Mouse (Mus musculus) E14TG2a.4 (cell line): ENCODE data around the gene Pcbp2.

Experiments
- CTCF ChIP-seq: conservative IDR thresholded peaks from 2 replicates; pipeline ENCODE4 v1.5.1; 2014; ENCODE audit warnings: low read length
- POU5F1 ChIP-seq: IDR thresholded peaks from 2 replicates; pipeline ENCODE4 v1.6.1; 2014; ENCODE audit warnings: low read length, borderline replicate concordance

DNA sequence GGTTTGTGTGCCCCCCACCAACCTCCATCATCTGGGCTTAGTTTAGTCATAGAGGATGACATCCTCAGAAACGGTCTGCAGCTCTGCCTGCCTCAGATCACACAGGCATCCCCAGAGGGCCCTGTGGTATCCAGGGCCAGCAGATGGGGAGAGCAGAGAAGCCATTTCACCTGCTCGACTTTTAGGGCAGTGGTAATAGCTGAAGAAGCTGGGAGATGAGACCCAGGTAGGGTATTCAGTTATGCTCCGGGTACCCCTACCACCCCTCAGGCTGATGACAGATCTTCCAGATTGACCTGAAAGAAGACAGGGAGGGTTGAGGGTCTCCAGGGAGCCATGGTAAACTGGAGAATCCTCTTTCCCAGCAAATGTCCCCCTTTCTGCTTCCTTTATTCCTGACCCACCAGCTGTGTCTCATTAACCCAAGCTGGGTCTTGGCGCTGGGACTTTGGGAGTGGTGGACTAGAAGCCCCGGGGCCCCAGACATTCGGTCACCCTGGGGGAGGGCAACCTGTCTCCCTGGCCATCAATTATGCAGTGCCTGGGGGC is 41.0 kb downstream of the Pcbp2 start:
- TF ChIP-seq CTCF (no peak), POU5F1 (no peak)
